Mouse (Mus musculus) embryonic fibroblast, embryonic 13.5 days (primary cell): ENCODE data around the gene Fmnl2. TPM values are rescaled to one million over a fixed set of nuclear protein-coding genes. Genes with fewer than 3 reads are reported as not detected.
A peak's percentile ranks its signal among the peaks of the same experiment; 100 is the strongest.

ENCODE experiments used
- H3K27ac ChIP-seq: 2 replicates; pipeline ENCODE4 v1.5.1; 2012; ENCODE audit warnings: low read length, control low read depth, inconsistent platforms; ENCODE audit not compliant: insufficient read depth
- H3K4me1 ChIP-seq: 2 replicates; pipeline ENCODE4 v1.6.1; 2011; ENCODE audit warnings: low read length; ENCODE audit not compliant: control insufficient read depth, insufficient read depth
- H3K4me3 ChIP-seq: 2 replicates; pipeline ENCODE4 v1.5.1; 2011; ENCODE audit warnings: mild to moderate bottlenecking, control low read depth, low read length; ENCODE audit not compliant: insufficient read depth
- CTCF ChIP-seq: IDR thresholded peaks from 2 replicates; pipeline ENCODE4 v1.5.1; 2011; ENCODE audit warnings: mild to moderate bottlenecking, control low read depth, low read length, moderate library complexity, borderline replicate concordance; ENCODE audit not compliant: insufficient read depth
- POLR2A ChIP-seq: IDR thresholded peaks from 2 replicates; pipeline ENCODE4 v1.6.1; 2011; ENCODE audit warnings: low read depth, mild to moderate bottlenecking, control low read depth, low read length, moderate library complexity
- polyA plus RNA-seq: library from polyadenylated mRNA; stranded (reverse); fragments of >200 nt; gene quantifications from 2 replicates; pipeline ENCODE4 v1.2.4, GENCODE M21; 2011; ENCODE audit warnings: low read depth; ENCODE audit not compliant: missing spikeins, insufficient read length

Fmnl2 gene
- polyA plus RNA-seq, 1 experiment, result 63.0 TPM

- Histone ChIP-seq H3K27ac (no peak overlapping the region), H3K4me1 (no peaks in the 10 kb centered on the region), H3K4me3 (no peak overlapping the region)
- TF ChIP-seq CTCF (no peak), POLR2A (no peak)
Measured at GRCm38 (mm10) chr2:53006161-53006560, 148.5 kb downstream of the Fmnl2 start.

GRCm38 (mm10) chr2:53007142-53007541 is 149.5 kb downstream of the Fmnl2 start:
- Histone ChIP-seq H3K4me3 (no peak overlapping the region), H3K4me1 (no peaks in the 10 kb centered on the region), H3K27ac (no peak overlapping the region)
- no peak for TF ChIP-seq POLR2A
- TF ChIP-seq CTCF, result peak; percentile 46; the same call in 1 of the 2 replicates

GRCm38 (mm10) chr2:53013051-53013450 is 155.4 kb downstream of the Fmnl2 start:
- Histone ChIP-seq H3K4me3 (no peak overlapping the region), H3K27ac (peak overlapping the region; percentile 84), H3K4me1 (peaks cover 8% of the 10 kb centered on the region)
- TF ChIP-seq CTCF, result no peak
- TF ChIP-seq POLR2A, result no peak

GRCm38 (mm10) chr2:53014451-53014850 is 156.8 kb downstream of the Fmnl2 start:
- TF ChIP-seq POLR2A (no peak), CTCF (no peak)
- Histone ChIP-seq H3K4me1 (peaks cover 8% of the 10 kb centered on the region), H3K4me3 (no peak overlapping the region), H3K27ac (no peak overlapping the region)

GRCm38 (mm10) chr2:53022982-53023381 is 165.3 kb downstream of the Fmnl2 start:
- Histone ChIP-seq H3K27ac (no peak overlapping the region), H3K4me3 (no peak overlapping the region), H3K4me1 (peaks cover 3% of the 10 kb centered on the region; the same call in 1 of the 2 replicates)
- TF ChIP-seq POLR2A (no peak), CTCF (no peak)

GRCm38 (mm10) chr2:53026056-53026769 is 168.6 kb downstream of the Fmnl2 start:
- TF ChIP-seq POLR2A, result no peak
- TF ChIP-seq CTCF, result no peak
- Histone ChIP-seq H3K4me1 (peaks cover 10% of the 10 kb centered on the region), H3K27ac (no peak overlapping the region), H3K4me3 (no peak overlapping the region)

GRCm38 (mm10) chr2:53028868-53029267 is 171.2 kb downstream of the Fmnl2 start:
- no peak overlapping the region for H3K4me3 ChIP-seq
- peak overlapping the region; percentile 55; the same call in 1 of the 2 replicates for H3K27ac ChIP-seq
- H3K4me1 ChIP-seq, result peaks cover 11% of the 10 kb centered on the region
- TF ChIP-seq CTCF (no peak), POLR2A (no peak)

GRCm38 (mm10) chr2:53029716-53030431 is 172.2 kb downstream of the Fmnl2 start:
- H3K4me1 ChIP-seq, result peaks cover 11% of the 10 kb centered on the region
- no peak overlapping the region for H3K4me3 ChIP-seq
- H3K27ac ChIP-seq, result peak overlapping the region; percentile 97
- TF ChIP-seq CTCF (no peak), POLR2A (no peak)

- peaks cover 11% of the 10 kb centered on the region for H3K4me1 ChIP-seq
- peak overlapping the region; percentile 97 for H3K27ac ChIP-seq
- no peak overlapping the region for H3K4me3 ChIP-seq
Measured at GRCm38 (mm10) chr2:53030432-53030826, 172.8 kb downstream of the Fmnl2 start.

GRCm38 (mm10) chr2:53038253-53038652 is 180.6 kb downstream of the Fmnl2 start:
- no peaks in the 10 kb centered on the region for H3K4me1 ChIP-seq
- H3K27ac ChIP-seq, result no peak overlapping the region
- H3K4me3 ChIP-seq, result no peak overlapping the region
- no peak for TF ChIP-seq CTCF
- no peak for TF ChIP-seq POLR2A

More at GRCm38 (mm10) chr2:53030432-53030826, 172.8 kb downstream of the Fmnl2 start:
- TF ChIP-seq POLR2A, result no peak
- TF ChIP-seq CTCF, result no peak

- H3K4me3 ChIP-seq, result no peak overlapping the region
- no peaks in the 10 kb centered on the region for H3K4me1 ChIP-seq
- no peak overlapping the region for H3K27ac ChIP-seq
- TF ChIP-seq POLR2A (no peak), CTCF (no peak)
Measured at GRCm38 (mm10) chr2:53038737-53039136, 181.1 kb downstream of the Fmnl2 start.
